Mouse (Mus musculus) neutrophil, adult 5-6 weeks (primary cell): ENCODE measurements around the gene Bod1l. TPM values are rescaled to one million over a fixed set of nuclear protein-coding genes. Genes with fewer than 3 reads are reported as not detected.

Source experiments
- ATAC-seq: fragments of 151-379, 151-347 bp; 2 replicates; pipeline ENCODE4 v1.8.0; 2017; ENCODE audit warnings: mild to moderate bottlenecking, moderate TSS enrichment; ENCODE audit not compliant: insufficient number of reproducible peaks, poor library complexity, low FRiP score, severe bottlenecking; ENCODE audit errors: extremely low read depth
- total RNA-seq: library from RNA; stranded (forward); fragments of 200-1000 nt; gene quantifications from 2 replicates; pipeline ENCODE4 v1.2.3, GENCODE M21; 2017

Bod1l gene
- total RNA-seq, 1 experiment from 2014 or later = 65.5 TPM

- 0 out of 2 replicates have a peak, but pooled peaks have one; percentile 17 for ATAC-seq
Observed at GRCm38 (mm10) chr5:41762141-41762946, 81.8 kb downstream of the Bod1l start.

- ATAC-seq = no peak; the same call in 1 of the 2 replicates
Observed at GRCm38 (mm10) chr5:41761509-41762140, 82.5 kb downstream of the Bod1l start.

- no peak for ATAC-seq
Observed at GRCm38 (mm10) chr5:41760831-41761508, 83.1 kb downstream of the Bod1l start.

GRCm38 (mm10) chr5:41760071-41760470 lies 84.0 kb downstream of the Bod1l start:
- no peak for ATAC-seq

- ATAC-seq = no peak
Observed at GRCm38 (mm10) chr5:41758671-41759639, 85.2 kb downstream of the Bod1l start.

DNA sequence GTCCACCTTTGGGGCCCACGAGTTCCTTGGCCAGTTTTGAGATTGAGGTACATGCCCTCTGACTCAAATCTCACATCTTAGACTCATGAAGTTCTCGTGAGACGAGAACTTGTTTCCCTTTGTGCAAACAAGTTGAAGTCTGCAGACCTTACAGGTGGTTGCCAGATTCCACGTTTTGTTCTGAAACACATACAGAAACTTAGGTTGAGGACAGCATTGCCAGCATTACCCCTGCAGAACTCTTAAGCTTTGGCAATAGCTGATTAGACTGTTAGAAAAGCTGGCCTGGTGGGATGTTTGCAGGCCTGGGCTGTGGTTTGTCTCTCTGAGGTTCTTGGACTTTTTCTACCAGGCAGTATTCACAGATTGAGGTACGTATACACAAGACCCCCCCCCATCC lies 86.8 kb downstream of the Bod1l start:
- no peak for ATAC-seq

DNA sequence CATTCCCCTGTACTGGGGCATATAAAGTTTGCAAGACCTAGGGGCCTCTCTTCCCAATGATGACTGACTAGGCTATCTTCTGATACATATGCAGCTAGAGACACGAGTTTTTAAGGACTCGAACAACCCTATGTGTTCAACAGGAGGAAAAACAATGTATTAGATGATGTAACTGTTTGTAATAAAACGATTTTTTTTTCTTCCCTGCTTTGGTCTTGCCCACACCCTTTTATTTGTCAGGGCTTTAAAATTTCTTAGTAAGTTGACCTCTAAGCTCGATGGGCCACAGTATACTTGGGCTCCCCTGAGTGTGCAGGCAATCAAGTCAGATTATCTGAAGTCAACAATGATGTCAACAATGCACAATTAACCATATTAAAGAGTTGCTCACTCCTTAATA lies 87.7 kb downstream of the Bod1l start:
- ATAC-seq = no peak

- ATAC-seq = no peak
Observed at GRCm38 (mm10) chr5:41755373-41755960, 88.6 kb downstream of the Bod1l start.

DNA sequence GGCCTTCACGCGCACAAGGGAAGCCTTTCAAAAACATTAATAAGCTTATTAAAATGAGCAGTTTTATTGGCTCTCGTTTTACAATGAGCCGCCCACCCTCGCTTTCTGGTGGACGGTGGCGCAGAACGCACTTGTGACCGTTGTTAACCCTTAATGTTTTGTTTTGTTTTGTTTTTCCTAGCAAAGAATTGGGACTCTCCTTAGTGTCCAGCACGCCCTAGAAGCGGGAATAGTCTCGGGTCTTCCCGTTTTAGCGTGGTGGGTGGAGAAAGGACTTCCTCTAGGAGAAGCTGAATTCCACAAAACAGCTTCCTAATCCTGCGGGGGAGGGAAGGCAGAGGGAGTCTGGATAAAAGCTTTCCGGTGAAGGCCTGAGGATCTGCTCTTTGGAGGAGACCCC lies 89.3 kb downstream of the Bod1l start:
- no peak for ATAC-seq

- no peak for ATAC-seq
Observed at GRCm38 (mm10) chr5:41754226-41754775, 89.8 kb downstream of the Bod1l start.

- ATAC-seq = no peak
Observed at GRCm38 (mm10) chr5:41752721-41753120, 91.4 kb downstream of the Bod1l start.

- ATAC-seq = no peak
Observed at GRCm38 (mm10) chr5:41744898-41745780, 99.0 kb downstream of the Bod1l start.

GRCm38 (mm10) chr5:41744234-41744633 lies 99.9 kb downstream of the Bod1l start:
- ATAC-seq = no peak

- peak; percentile 66; the same call in 1 of the 2 replicates for ATAC-seq
Observed at GRCm38 (mm10) chr5:41738817-41739216, 105.3 kb downstream of the Bod1l start.
